Mouse (Mus musculus) small intestine, adult 2 months (tissue): Measurements from ENCODE around the gene Aco2.

ENCODE experiments used
- CTCF ChIP-seq: fragments of 200-500 bp; IDR thresholded peaks from 2 replicates; pipeline ENCODE4 v1.5.1; 2012; ENCODE audit warnings: low read depth, mild to moderate bottlenecking, control low read depth, inconsistent platforms, low read length, moderate library complexity, mixed read lengths; ENCODE audit not compliant: insufficient replicate concordance, insufficient read length; ENCODE audit errors: extremely low read depth
- POLR2A ChIP-seq: fragments of 200-500 bp; IDR thresholded peaks from 2 replicates; pipeline ENCODE4 v1.6.1; 2012; ENCODE audit warnings: low read depth, mild to moderate bottlenecking, control low read depth, inconsistent platforms, low read length, moderate library complexity

GRCm38 (mm10) chr15:81882348-81882747 lies 10.2 kb downstream of the Aco2 start:
- no peak for TF ChIP-seq POLR2A
- no peak for TF ChIP-seq CTCF
